Mouse (Mus musculus): ENCODE data around the gene Ptcd2. TPM values are rescaled to one million over a fixed set of nuclear protein-coding genes. Genes with fewer than 3 reads are reported as not detected.

Gene Ptcd2
- polyA plus RNA-seq (2016; fragmentation: Nextera tagmentation; extraction: Ambion mirVana): 57.9 and 60.2 TPM in 2 replicates

DNA sequence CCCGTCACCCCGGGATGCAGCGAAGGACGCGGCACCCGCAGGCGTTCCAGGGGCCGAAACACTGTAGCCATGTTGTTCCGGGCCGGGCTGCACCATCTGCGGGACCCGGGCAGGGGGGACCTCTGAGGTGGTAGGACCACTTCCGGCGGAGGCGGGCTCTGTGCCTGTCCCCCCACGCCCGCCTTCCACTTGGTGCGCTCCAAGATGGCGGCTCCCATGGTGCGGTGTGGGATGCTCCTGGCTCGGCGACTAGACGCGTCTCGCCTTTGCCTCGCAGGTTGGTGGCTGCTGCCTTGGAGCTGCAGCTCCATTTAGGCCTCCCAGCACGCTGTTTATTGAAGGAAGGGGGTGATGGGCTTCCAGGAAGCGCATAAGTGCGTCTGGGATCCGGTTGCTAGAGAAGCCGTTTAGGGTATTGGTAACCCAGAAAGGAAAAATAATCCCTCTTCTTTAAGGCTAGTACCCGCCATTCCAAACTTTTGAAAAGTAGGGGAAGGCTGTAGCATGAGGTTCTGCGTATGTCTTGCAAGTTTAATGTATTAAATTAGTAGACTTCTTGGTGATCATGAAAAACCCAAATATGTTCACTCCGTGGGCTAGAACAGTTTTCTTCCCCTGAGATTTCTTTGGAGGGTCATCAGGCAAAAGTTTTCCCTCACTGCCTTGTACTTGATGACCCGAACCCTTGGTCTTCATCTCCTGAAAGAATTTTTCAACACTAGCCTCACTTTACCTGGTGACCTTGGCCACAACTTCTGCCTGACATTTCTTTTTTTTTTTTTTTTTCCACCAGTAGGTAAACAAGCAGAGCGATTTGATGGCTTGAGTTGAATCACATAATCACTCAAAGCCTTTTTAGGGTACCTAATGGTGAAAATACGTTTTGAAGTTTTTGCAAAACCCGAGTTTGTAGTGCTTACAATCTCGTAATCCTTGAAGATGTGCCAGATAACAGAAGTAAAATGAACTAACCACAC, at the start of gene Ptcd2, which contains the start of gene Mrps27:
Ptcd2 (minus strand) TSS at position 107 of the 977 bp plus-strand sequence.
Mrps27 (plus strand) TSS at position 188 of the 977 bp plus-strand sequence.
- peak; percentile 97 for DNase-seq (ENCODE audit: low spot score)
- H3K4me3 ChIP-seq: peak within 1 kb of the TSS; percentile 86
- WGBS: 3% methylated on average over 39 of the region's 39 CpGs
- peaks cover 26% of the 10 kb centered on the region for H3K4me1 ChIP-seq
- H3K36me3 ChIP-seq: peaks cover 43% of the 10 kb centered on the region
- H3K27ac ChIP-seq: peak within 1 kb of the TSS; percentile 95
- H3K27me3 ChIP-seq (ENCODE audit: insufficient read depth, poor library complexity, severe bottlenecking): no peaks in the 10 kb centered on the region
- H3K9me3 ChIP-seq: no peaks in the 10 kb centered on the region

DNA sequence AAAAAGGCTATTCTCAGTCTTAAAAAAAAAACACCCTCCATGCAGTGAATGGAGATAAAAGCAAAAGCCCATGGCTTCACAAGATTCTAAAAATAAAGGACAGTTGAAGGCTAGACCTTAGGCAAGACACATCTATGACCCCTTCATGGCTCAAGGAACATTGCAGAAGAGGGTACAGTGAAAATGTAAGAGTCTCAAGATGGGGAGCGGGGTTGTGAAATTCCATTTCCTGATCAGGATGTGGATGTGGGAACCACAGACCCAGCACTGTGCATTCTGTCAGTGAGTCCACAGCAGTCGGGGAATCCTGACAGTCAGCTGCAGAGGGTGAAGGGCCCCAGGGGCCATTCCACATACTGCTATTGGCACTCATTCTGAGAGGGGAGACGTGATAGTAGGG, 48.6 kb upstream of the Ptcd2 start:
- WGBS: 74% methylated on average over 3 of the region's 3 CpGs

DNA sequence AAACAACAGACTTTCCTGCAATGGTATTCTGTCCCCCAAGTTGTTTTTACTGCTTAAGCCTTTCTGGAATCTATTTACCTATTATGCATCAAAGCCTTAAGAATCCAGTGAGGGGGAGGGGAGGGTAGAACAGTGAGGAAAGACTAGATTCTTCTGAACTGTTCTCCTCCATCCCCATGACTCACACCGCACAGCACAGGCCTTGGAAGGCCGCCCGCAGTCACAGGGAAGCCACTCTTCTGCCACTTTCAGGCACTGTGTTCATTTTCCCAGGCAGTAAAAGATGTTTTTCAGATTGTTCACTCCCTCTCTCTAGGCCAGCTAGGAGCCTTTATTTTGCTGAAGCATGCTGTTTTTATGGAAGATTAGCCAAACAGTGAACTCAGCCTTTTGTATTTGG, 46.9 kb upstream of the Ptcd2 start:
- no peak for DNase-seq (ENCODE audit: low spot score)
- Histone ChIP-seq H3K4me3 (no peak overlapping the region), H3K36me3 (peaks cover 16% of the 10 kb centered on the region), H3K4me1 (peaks cover 12% of the 10 kb centered on the region), H3K27ac (no peak overlapping the region), H3K27me3 (ENCODE audit: insufficient read depth, poor library complexity, severe bottlenecking) (no peaks in the 10 kb centered on the region), H3K9me3 (no peaks in the 10 kb centered on the region)
- WGBS: 93% methylated on average over 3 of the region's 3 CpGs

More for the DNA sequence above, 48.6 kb upstream of the Ptcd2 start:
- no peaks in the 10 kb centered on the region for H3K27me3 ChIP-seq (ENCODE audit: insufficient read depth, poor library complexity, severe bottlenecking)
- peaks cover 19% of the 10 kb centered on the region for H3K36me3 ChIP-seq
- DNase-seq (ENCODE audit: low spot score): no peak
- H3K27ac ChIP-seq: no peak overlapping the region
- H3K9me3 ChIP-seq: no peaks in the 10 kb centered on the region
- no peak overlapping the region for H3K4me3 ChIP-seq
- H3K4me1 ChIP-seq: peaks cover 16% of the 10 kb centered on the region

DNA sequence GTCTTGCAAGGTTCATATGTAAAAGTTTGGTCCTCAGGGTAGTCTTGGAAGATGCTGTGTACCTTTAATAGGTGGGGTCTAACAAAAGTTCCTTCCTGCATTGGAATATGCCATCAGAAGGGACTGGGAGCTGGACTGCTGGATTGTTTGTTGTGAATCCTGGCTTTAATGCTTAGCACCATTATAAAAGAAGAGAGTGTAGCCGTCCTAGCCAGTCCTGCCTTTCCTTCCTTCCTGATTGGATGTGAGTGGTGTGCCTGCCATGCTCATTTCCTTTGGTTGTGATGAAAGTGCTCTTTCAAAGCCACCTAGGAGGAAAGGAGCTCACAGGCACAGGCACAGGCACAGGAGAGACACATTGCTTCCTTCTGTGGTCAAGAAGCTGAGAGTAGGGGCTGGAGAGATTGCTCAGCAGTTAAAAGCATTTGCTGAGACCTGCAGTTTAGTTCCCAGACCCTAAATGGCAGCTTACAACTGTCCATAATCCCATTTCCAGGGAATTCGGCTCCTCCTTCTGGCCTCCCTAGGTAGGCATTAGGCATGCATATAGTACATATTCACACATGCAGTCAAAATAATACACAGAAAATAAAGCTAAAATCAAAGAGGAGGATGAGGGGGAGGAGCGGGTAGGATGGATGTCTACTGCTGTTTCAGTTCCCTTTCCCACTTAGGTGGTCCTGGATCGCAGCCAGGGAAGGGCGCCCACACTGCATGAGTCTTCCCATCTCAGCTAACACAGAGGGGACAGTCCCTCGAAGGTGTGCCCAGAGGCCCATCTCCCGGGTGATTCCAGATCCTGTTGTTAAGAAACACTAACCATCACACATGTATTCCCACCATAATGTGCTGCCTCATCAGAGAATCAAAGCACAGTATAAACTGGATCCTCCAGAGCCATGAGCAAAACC, 43.7 kb upstream of the Ptcd2 start:
- 81% methylated on average over 7 of the region's 7 CpGs for WGBS
- H3K27ac ChIP-seq: no peak overlapping the region
- peaks cover 20% of the 10 kb centered on the region for H3K36me3 ChIP-seq
- no peak overlapping the region for H3K4me3 ChIP-seq
- no peak for DNase-seq (ENCODE audit: low spot score)
- no peaks in the 10 kb centered on the region for H3K27me3 ChIP-seq (ENCODE audit: insufficient read depth, poor library complexity, severe bottlenecking)
- no peaks in the 10 kb centered on the region; the same call in 1 of the 2 replicates for H3K4me1 ChIP-seq
- H3K9me3 ChIP-seq: no peaks in the 10 kb centered on the region

DNA sequence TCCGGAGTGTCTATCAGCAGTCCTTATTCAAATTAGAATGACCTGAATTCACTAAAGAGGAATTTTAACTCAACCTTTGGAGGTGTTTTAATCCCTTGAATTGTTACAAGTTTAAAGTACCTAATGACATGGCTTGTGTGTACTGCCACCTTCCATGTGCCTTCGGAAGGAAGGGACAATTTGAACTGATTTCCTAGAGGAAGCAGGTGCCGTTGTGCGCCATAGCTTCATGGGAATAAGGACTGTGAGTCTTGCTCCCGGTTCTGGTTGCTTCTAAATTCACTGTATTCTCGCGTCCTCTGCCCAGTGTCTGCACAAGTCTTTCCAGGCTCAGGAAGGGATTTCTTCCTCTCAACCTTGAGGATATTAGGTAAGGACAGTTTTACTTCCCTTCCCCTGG, 41.8 kb upstream of the Ptcd2 start:
- peaks cover 5% of the 10 kb centered on the region for H3K4me1 ChIP-seq
- DNase-seq (ENCODE audit: low spot score): no peak
- H3K9me3 ChIP-seq: no peaks in the 10 kb centered on the region
- H3K27me3 ChIP-seq (ENCODE audit: insufficient read depth, poor library complexity, severe bottlenecking): no peaks in the 10 kb centered on the region
- H3K4me3 ChIP-seq: no peak overlapping the region
- WGBS: 89% methylated on average over 7 of the region's 7 CpGs
- no peak overlapping the region for H3K27ac ChIP-seq
- H3K36me3 ChIP-seq: peaks cover 19% of the 10 kb centered on the region

DNA sequence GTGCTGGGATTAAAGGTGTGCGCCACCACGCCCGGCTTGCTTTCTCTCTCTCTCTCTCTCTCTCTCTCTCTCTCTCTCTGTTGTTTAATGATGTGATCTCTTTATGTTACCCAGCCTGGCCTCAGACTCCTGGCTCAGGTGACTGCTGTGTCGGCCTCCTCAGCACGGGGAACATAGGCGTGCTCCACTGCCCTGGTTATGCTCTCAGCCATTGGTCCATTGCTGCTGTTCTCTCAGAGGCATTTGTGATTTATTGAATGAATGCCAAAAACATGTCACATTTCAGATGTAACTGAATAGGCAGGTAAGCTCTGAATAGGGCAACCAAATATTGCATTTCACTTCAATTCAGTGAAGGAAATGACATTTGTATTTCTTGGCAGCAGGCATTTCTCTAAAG, 41.4 kb upstream of the Ptcd2 start:
- no peak for DNase-seq (ENCODE audit: low spot score)
- H3K4me1 ChIP-seq: peaks cover 5% of the 10 kb centered on the region
- no peaks in the 10 kb centered on the region for H3K9me3 ChIP-seq
- H3K36me3 ChIP-seq: peaks cover 19% of the 10 kb centered on the region
- 94% methylated on average over 6 of the region's 6 CpGs for WGBS
- no peak overlapping the region for H3K27ac ChIP-seq
- no peak overlapping the region for H3K4me3 ChIP-seq
- H3K27me3 ChIP-seq (ENCODE audit: insufficient read depth, poor library complexity, severe bottlenecking): no peaks in the 10 kb centered on the region

DNA sequence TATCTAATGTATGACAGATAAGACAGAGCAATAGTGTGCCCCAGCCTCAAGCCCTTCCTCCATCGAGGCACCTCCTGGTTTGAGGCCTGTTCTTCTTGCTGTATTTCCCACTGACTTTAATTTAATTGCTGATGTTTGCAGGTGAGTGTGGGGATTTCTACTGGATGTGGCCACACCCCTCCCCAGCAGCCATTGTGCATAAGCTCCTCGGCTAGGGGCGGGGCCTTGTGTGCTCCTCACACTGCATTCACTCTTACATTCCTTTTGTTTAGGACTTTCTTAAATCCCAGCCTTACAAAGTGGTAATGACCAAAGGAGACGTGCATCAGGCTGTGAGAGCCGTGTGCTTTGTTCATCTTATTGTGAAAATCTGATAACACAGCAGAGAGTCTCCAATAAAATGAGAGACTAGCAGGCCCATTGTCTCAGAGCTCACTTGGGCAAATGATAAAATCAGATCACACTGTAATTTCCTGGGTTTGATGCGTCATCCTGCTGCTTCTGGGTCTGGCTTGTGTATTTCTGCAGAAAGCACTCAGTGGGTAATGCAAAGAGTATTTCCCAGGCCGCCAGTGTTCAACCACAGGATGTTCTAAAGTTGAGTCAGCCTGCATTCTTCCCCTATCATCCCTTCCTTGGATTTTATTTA, 40.2 kb upstream of the Ptcd2 start:
- WGBS: 70% methylated on average over 7 of the region's 7 CpGs
- Histone ChIP-seq H3K27ac (no peak overlapping the region), H3K4me1 (peaks cover 5% of the 10 kb centered on the region), H3K4me3 (no peak overlapping the region), H3K9me3 (no peaks in the 10 kb centered on the region), H3K36me3 (peaks cover 16% of the 10 kb centered on the region), H3K27me3 (ENCODE audit: insufficient read depth, poor library complexity, severe bottlenecking) (no peaks in the 10 kb centered on the region)
- DNase-seq (ENCODE audit: low spot score): no peak

DNA sequence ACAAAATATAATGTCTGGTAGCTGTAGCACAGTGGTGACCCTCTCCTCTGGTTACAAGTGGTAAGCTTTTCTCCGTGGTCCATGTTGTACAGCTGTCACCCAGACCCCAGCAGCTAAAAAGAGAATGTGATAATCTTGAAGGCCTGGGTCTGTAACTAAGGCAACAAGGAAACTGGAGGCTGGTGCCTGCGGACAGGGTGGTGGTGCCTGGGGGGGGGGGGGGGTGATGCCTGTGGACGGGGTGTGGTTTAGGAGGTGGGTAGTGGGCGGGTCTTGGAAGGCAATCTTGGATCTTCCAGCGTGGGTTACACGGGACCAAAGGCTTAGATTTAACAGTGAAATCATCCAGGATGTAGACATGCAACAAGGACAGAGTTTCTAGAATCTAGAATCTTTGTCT, 37.9 kb upstream of the Ptcd2 start:
- peaks cover 5% of the 10 kb centered on the region; the same call in 1 of the 2 replicates for H3K4me1 ChIP-seq
- H3K27me3 ChIP-seq (ENCODE audit: insufficient read depth, poor library complexity, severe bottlenecking): no peaks in the 10 kb centered on the region
- H3K36me3 ChIP-seq: peaks cover 16% of the 10 kb centered on the region
- H3K9me3 ChIP-seq: no peaks in the 10 kb centered on the region
- no peak overlapping the region for H3K27ac ChIP-seq
- 46% methylated on average over 6 of the region's 6 CpGs for WGBS
- no peak for DNase-seq (ENCODE audit: low spot score)
- no peak overlapping the region for H3K4me3 ChIP-seq

DNA sequence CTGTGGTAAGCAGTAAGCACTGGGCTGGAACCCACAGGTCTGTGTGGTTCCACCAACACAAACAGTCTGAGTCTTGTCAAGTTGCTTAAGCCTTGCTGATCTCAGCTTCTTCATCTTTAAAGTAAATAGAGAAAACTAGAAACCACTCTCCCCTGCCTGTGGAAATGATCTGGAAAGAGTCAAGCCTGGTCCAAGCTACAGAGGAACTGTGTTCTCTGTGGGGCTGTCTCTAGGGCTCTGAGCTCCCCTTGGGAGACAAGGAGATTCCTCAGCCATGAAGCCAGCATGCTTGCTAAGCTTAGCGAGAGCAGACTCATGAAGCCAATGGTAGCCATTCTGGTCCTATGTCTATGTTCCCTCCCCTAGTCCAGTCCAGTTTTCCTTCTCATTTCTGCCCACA, 33.7 kb upstream of the Ptcd2 start:
- Histone ChIP-seq H3K27ac (no peak overlapping the region), H3K9me3 (no peaks in the 10 kb centered on the region), H3K4me3 (no peak overlapping the region), H3K4me1 (peaks cover 13% of the 10 kb centered on the region), H3K27me3 (ENCODE audit: insufficient read depth, poor library complexity, severe bottlenecking) (no peaks in the 10 kb centered on the region), H3K36me3 (peaks cover 13% of the 10 kb centered on the region)
- 77% methylated on average over 1 of the region's 1 CpGs for WGBS
- DNase-seq (ENCODE audit: low spot score): no peak

DNA sequence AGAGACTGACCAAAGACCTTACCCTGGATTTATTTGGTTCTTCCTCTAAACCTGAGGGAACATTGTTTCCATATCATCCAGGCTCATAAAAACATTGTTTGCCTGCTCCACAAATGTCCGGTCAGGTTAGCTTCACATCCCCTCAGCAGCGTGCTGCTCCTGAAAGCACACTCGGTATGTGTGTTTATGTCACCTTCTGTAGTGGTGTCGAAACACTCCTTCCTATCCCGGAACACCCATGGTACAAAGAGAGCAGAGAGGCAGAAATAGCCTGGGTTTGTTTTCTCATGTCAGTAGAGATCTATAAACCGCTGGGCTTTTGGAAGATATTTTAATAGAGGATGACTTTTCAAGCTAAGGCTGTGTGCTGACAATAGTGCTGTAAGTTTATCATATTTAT, 32.5 kb upstream of the Ptcd2 start:
- Histone ChIP-seq H3K4me1 (peaks cover 9% of the 10 kb centered on the region), H3K9me3 (no peaks in the 10 kb centered on the region), H3K27me3 (ENCODE audit: insufficient read depth, poor library complexity, severe bottlenecking) (no peaks in the 10 kb centered on the region), H3K36me3 (peaks cover 16% of the 10 kb centered on the region), H3K27ac (no peak overlapping the region), H3K4me3 (no peak overlapping the region)
- DNase-seq (ENCODE audit: low spot score): no peak
- 68% methylated on average over 6 of the region's 6 CpGs for WGBS

DNA sequence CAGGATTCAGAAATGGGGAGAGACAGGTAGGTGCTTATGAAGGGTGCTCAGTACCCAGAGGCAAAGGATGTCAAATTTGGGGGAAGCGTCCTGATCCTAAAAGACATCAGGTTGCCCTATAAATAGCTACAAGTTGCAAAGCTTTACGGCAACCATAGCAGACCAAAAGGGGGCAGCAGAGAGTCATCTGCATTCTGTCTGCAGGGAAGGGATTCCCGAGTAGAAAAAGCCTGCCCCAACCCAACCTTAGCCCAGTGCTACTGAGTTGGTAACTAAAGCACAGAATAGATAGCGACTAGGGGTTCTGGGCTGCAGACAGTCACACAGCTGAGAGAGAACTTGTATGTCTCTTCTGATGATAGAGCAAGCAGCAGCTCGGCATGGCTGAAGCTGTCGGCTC, 31.0 kb upstream of the Ptcd2 start:
- Histone ChIP-seq H3K27me3 (ENCODE audit: insufficient read depth, poor library complexity, severe bottlenecking) (no peaks in the 10 kb centered on the region), H3K36me3 (peaks cover 13% of the 10 kb centered on the region), H3K27ac (no peak overlapping the region), H3K4me1 (peaks cover 8% of the 10 kb centered on the region), H3K4me3 (no peak overlapping the region), H3K9me3 (no peaks in the 10 kb centered on the region)
- WGBS: 30% methylated on average over 6 of the region's 6 CpGs
- DNase-seq (ENCODE audit: low spot score): peak; percentile 83

DNA sequence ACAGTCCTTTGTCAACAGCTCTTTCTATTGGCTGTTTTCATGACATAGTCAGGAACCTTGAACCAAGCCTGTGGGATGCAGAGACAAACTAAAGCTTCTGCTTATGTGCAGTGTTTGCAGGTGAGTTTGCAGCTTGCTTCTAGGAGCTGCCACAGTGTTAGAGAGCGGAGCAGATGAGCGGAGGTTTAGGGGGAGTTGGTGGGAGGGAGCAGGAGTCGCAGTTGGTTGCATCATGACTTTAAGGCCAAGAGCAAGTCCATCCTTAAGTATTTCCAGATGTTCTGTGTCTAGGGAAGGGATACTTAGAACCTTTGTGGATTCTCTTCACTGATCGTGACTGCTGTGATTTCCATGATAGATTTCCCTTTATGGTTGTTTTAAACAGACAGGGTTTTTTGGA, 29.7 kb upstream of the Ptcd2 start:
- H3K27ac ChIP-seq: no peak overlapping the region
- peaks cover 7% of the 10 kb centered on the region; the same call in 1 of the 2 replicates for H3K36me3 ChIP-seq
- peaks cover 9% of the 10 kb centered on the region for H3K4me1 ChIP-seq
- WGBS: 77% methylated on average over 4 of the region's 4 CpGs
- H3K27me3 ChIP-seq (ENCODE audit: insufficient read depth, poor library complexity, severe bottlenecking): no peaks in the 10 kb centered on the region
- no peak overlapping the region for H3K4me3 ChIP-seq
- DNase-seq (ENCODE audit: low spot score): no peak
- H3K9me3 ChIP-seq: no peaks in the 10 kb centered on the region

Data from heart, embryonic 10.5 days (tissue).